Mouse (Mus musculus) midbrain, embryonic 14.5 days (tissue): ENCODE data around the gene Fam76b. TPM values are rescaled to one million over a fixed set of nuclear protein-coding genes. Genes with fewer than 3 reads are reported as not detected.
A peak's percentile ranks its signal among the peaks of the same experiment; 100 is the strongest.
"Not testable (repeated sequence)": the region's sequence is repeated elsewhere in the genome, so short reads cannot be mapped to it uniquely, and the experiment has no call there.

Experiments used
- ATAC-seq: fragments of 200-750 bp; cut with Nextera tagmentation; 2 replicates; pipeline ENCODE4 v1.8.0; 2017; ENCODE audit warnings: moderate number of reproducible peaks, moderate library complexity; ENCODE audit not compliant: low FRiP score, low TSS enrichment
- DNase-seq: peaks from one replicate; pipeline ENCODE4 v3.0.0-alpha.2; 2015
- H3K27ac ChIP-seq: fragments of 300-500 bp; sonication (generic); replicated peaks from 2 replicates; pipeline ENCODE4 v1.5.1; 2014; ENCODE audit warnings: mild to moderate bottlenecking, low read depth, low read length, moderate library complexity
- H3K27me3 ChIP-seq: fragments of 300-500 bp; sonication (generic); 2 replicates; pipeline ENCODE4 v1.6.1; 2014; ENCODE audit warnings: low read length, control low read depth, mixed read lengths; ENCODE audit not compliant: control insufficient read depth, insufficient read depth
- H3K36me3 ChIP-seq: fragments of 300-500 bp; sonication (generic); 2 replicates; pipeline ENCODE4 v1.6.1; 2014; ENCODE audit warnings: low read length, control low read depth; ENCODE audit not compliant: control insufficient read depth, insufficient read depth
- H3K4me1 ChIP-seq: fragments of 300-500 bp; sonication (generic); 2 replicates; pipeline ENCODE4 v1.6.1; 2014; ENCODE audit warnings: mild to moderate bottlenecking, antibody characterized with exemption, low read length, control low read depth; ENCODE audit not compliant: control insufficient read depth, insufficient read depth
- H3K4me2 ChIP-seq: fragments of 300-500 bp; sonication (generic); 2 replicates; pipeline ENCODE4 v1.6.1; 2014; ENCODE audit warnings: mild to moderate bottlenecking, low read length, moderate library complexity
- H3K4me3 ChIP-seq: fragments of 300-500 bp; sonication (generic); replicated peaks from 2 replicates; pipeline ENCODE4 v1.5.1; 2014; ENCODE audit warnings: low read depth, low read length
- H3K9ac ChIP-seq: fragments of 300-500 bp; sonication (generic); replicated peaks from 2 replicates; pipeline ENCODE4 v1.6.1; 2014; ENCODE audit warnings: mild to moderate bottlenecking, low read length, moderate library complexity
- H3K9me3 ChIP-seq: fragments of 300-500 bp; sonication (generic); 2 replicates; pipeline ENCODE4 v1.6.1; 2016; ENCODE audit warnings: low read length, control low read depth, mixed read lengths; ENCODE audit not compliant: control insufficient read depth
- WGBS: fragments of 180-500 bp; shearing (Covaris S2); extraction: QIAGEN DNeasy Blood & Tissue Kit; methylation state at CpG from one replicate; pipeline ENCODE4 v1.1.7; 2014; 5-methylcytosine and 5-hydroxymethylcytosine counted together
- polyA plus RNA-seq: library from polyadenylated mRNA; unstranded; fragments of >200 nt; fragmentation: Nextera tagmentation; extraction: Ambion mirVana; gene quantifications from 2 replicates; pipeline ENCODE4 v1.2.1, GENCODE M21; 2014

The Fam76b gene
- 24.2 and 24.7 TPM in 2 replicates for polyA plus RNA-seq

- peak within 1 kb of the TSS; percentile 84 for H3K4me3 ChIP-seq
- H3K4me2 ChIP-seq, result peak within 1 kb of the TSS; percentile 88
- H3K9me3 ChIP-seq, result no peaks in the 10 kb centered on the region
- under 1% methylated on average over 64 of the region's 67 CpGs for WGBS
- H3K36me3 ChIP-seq, result peaks cover 18% of the 10 kb centered on the region
- ATAC-seq (peak; percentile 96), DNase-seq (peak; percentile 100)
- no peaks in the 10 kb centered on the region for H3K27me3 ChIP-seq
- peak within 1 kb of the TSS; percentile 98 for H3K27ac ChIP-seq
- peak within 1 kb of the TSS; percentile 86 for H3K9ac ChIP-seq
- peaks cover 13% of the 10 kb centered on the region; the same call in 1 of the 2 replicates for H3K4me1 ChIP-seq
These were observed at the start of gene Fam76b for GRCm38 (mm10) chr9:13827406-13828086. TSS of gene Fam76b (plus strand) at chr9:13827716.

- Histone ChIP-seq H3K27me3 (no peaks in the 10 kb centered on the region), H3K9ac (no peak overlapping the region), H3K4me2 (no peak overlapping the region), H3K4me3 (no peak overlapping the region), H3K27ac (no peak overlapping the region), H3K9me3 (no peaks in the 10 kb centered on the region; the same call in 1 of the 2 replicates), H3K4me1 (no peaks in the 10 kb centered on the region), H3K36me3 (peaks cover 21% of the 10 kb centered on the region)
- 92% methylated on average over 1 of the region's 1 CpGs for whole genome bisulfite sequencing
- no peak for ATAC-seq
- DNase-seq, result no peak
These were observed 45.5 kb upstream of the Fam76b start for GRCm38 (mm10) chr9:13781985-13782384.

GRCm38 (mm10) chr9:13790864-13791263, 36.7 kb upstream of the Fam76b start:
- peaks cover 61% of the 10 kb centered on the region for H3K36me3 ChIP-seq
- H3K4me1 ChIP-seq, DNase-seq, H3K9ac ChIP-seq, H3K27ac ChIP-seq, H3K27me3 ChIP-seq, H3K4me2 ChIP-seq, H3K4me3 ChIP-seq, H3K9me3 ChIP-seq, ATAC-seq: not testable (repeated sequence)
- 96% methylated on average over 7 of the region's 8 CpGs for WGBS

GRCm38 (mm10) chr9:13794302-13794701, 33.2 kb upstream of the Fam76b start:
- no peak for ATAC-seq

GRCm38 (mm10) chr9:13794756-13795155, 32.8 kb upstream of the Fam76b start:
- Histone ChIP-seq H3K27me3 (no peaks in the 10 kb centered on the region), H3K4me3 (no peak overlapping the region), H3K36me3 (peaks cover 56% of the 10 kb centered on the region), H3K9me3 (no peaks in the 10 kb centered on the region), H3K9ac (no peak overlapping the region), H3K27ac (no peak overlapping the region), H3K4me2 (no peak overlapping the region), H3K4me1 (no peaks in the 10 kb centered on the region)
- ATAC-seq, result no peak
- 93% methylated on average over 2 of the region's 2 CpGs for WGBS
- DNase-seq, result no peak

More at GRCm38 (mm10) chr9:13794302-13794701, 33.2 kb upstream of the Fam76b start:
- Histone ChIP-seq H3K4me2 (no peak overlapping the region), H3K27ac (no peak overlapping the region), H3K9ac (no peak overlapping the region), H3K4me1 (no peaks in the 10 kb centered on the region), H3K9me3 (no peaks in the 10 kb centered on the region), H3K36me3 (peaks cover 56% of the 10 kb centered on the region), H3K4me3 (no peak overlapping the region), H3K27me3 (no peaks in the 10 kb centered on the region)
- no peak for DNase-seq
- 76% methylated on average over 1 of the region's 1 CpGs for WGBS

GRCm38 (mm10) chr9:13804480-13804879, 23.0 kb upstream of the Fam76b start:
- H3K27me3 ChIP-seq, result no peaks in the 10 kb centered on the region
- DNase-seq (no peak), ATAC-seq (no peak)
- H3K36me3 ChIP-seq, result peaks cover 65% of the 10 kb centered on the region
- H3K9me3 ChIP-seq, result no peaks in the 10 kb centered on the region
- no peak overlapping the region for H3K27ac ChIP-seq
- H3K4me3 ChIP-seq, result no peak overlapping the region
- WGBS, result 78% methylated on average over 1 of the region's 1 CpGs
- H3K4me1 ChIP-seq, result no peaks in the 10 kb centered on the region
- H3K4me2 ChIP-seq, result no peak overlapping the region
- no peak overlapping the region for H3K9ac ChIP-seq

GRCm38 (mm10) chr9:13806854-13807253, 20.7 kb upstream of the Fam76b start:
- Histone ChIP-seq H3K4me1 (no peaks in the 10 kb centered on the region), H3K27me3 (no peaks in the 10 kb centered on the region), H3K4me3 (no peak overlapping the region), H3K4me2 (no peak overlapping the region), H3K9me3 (no peaks in the 10 kb centered on the region), H3K36me3 (peaks cover 73% of the 10 kb centered on the region), H3K9ac (no peak overlapping the region), H3K27ac (no peak overlapping the region)
- WGBS, result 95% methylated on average over 7 of the region's 7 CpGs
- ATAC-seq (no peak), DNase-seq (no peak)

- no peak overlapping the region for H3K27ac ChIP-seq
- H3K4me3 ChIP-seq, result no peak overlapping the region
- H3K4me2 ChIP-seq, result no peak overlapping the region
- peaks cover 81% of the 10 kb centered on the region for H3K36me3 ChIP-seq
- H3K9me3 ChIP-seq, result no peaks in the 10 kb centered on the region
- H3K9ac ChIP-seq, result no peak overlapping the region
- no peaks in the 10 kb centered on the region for H3K4me1 ChIP-seq
- 97% methylated on average over 5 of the region's 5 CpGs for WGBS
- ATAC-seq, result no peak
- H3K27me3 ChIP-seq, result no peaks in the 10 kb centered on the region
- DNase-seq, result no peak
These were observed 19.9 kb upstream of the Fam76b start for GRCm38 (mm10) chr9:13807657-13808056.

GRCm38 (mm10) chr9:13809937-13810336, 17.6 kb upstream of the Fam76b start:
- peaks cover 77% of the 10 kb centered on the region for H3K36me3 ChIP-seq
- no peak overlapping the region for H3K9ac ChIP-seq
- no peak overlapping the region for H3K4me2 ChIP-seq
- no peak overlapping the region for H3K4me3 ChIP-seq
- DNase-seq, result peak; percentile 12
- H3K27ac ChIP-seq, result no peak overlapping the region
- ATAC-seq, result no peak
- H3K9me3 ChIP-seq, result no peaks in the 10 kb centered on the region
- no peaks in the 10 kb centered on the region for H3K4me1 ChIP-seq
- H3K27me3 ChIP-seq, result no peaks in the 10 kb centered on the region
